Mouse (Mus musculus) C2C12 (cell line): ENCODE measurements around the gene Gxylt2. TPM values are rescaled to one million over a fixed set of nuclear protein-coding genes. Genes with fewer than 3 reads are reported as not detected.

ENCODE experiments used
- H3K27me3 ChIP-seq: one replicate; pipeline ENCODE4 v1.6.1; 2011; ENCODE audit not compliant: control insufficient read depth, insufficient read depth, insufficient read length
- H3K36me3 ChIP-seq: one replicate; pipeline ENCODE4 v1.6.1; 2011; ENCODE audit not compliant: control insufficient read depth, insufficient read depth
- H3K4me3 ChIP-seq: one replicate; pipeline ENCODE4 v1.5.1; 2011; ENCODE audit warnings: mild to moderate bottlenecking, control low read depth; ENCODE audit not compliant: poor library complexity, insufficient read depth, severe bottlenecking
- H3K79me2 ChIP-seq: one replicate; pipeline ENCODE4 v1.6.1; 2011; ENCODE audit not compliant: control insufficient read depth, insufficient read depth
- H3K79me3 ChIP-seq: one replicate; pipeline ENCODE4 v1.6.1; 2011; ENCODE audit warnings: low read depth, control low read depth
- H3ac ChIP-seq: one replicate; pipeline ENCODE3; 2011; ENCODE audit warnings: low read depth; ENCODE audit not compliant: control insufficient read depth, insufficient read length
- CEBPB ChIP-seq: IDR thresholded peaks from one replicate; pipeline ENCODE4 v1.6.1; 2011; ENCODE audit warnings: low read depth, mild to moderate bottlenecking, control low read depth, moderate library complexity
- CTCF ChIP-seq: IDR thresholded peaks from one replicate; pipeline ENCODE4 v1.5.1; 2011; ENCODE audit not compliant: control insufficient read depth, insufficient read depth, insufficient read length
- FOSL1 ChIP-seq: IDR thresholded peaks from one replicate; pipeline ENCODE4 v1.8.0; 2011; ENCODE audit warnings: mild to moderate bottlenecking, low read length; ENCODE audit not compliant: poor library complexity, insufficient read depth, severe bottlenecking
- MAX ChIP-seq: IDR thresholded peaks from one replicate; pipeline ENCODE4 v1.6.1; 2011; ENCODE audit warnings: mild to moderate bottlenecking, control low read depth
- MYOD1 ChIP-seq: IDR thresholded peaks from one replicate; pipeline ENCODE4 v1.6.1; 2011; ENCODE audit warnings: low read depth; ENCODE audit not compliant: control insufficient read depth, insufficient read length
- MYOG ChIP-seq: IDR thresholded peaks from one replicate; pipeline ENCODE4 v1.6.1; 2011; ENCODE audit not compliant: control insufficient read depth, insufficient read length; ENCODE audit errors: extremely low read depth
- USF1 ChIP-seq: IDR thresholded peaks from one replicate; pipeline ENCODE4 v1.6.1; 2011; ENCODE audit warnings: low read depth, mild to moderate bottlenecking, control low read depth, moderate library complexity
- polyA plus RNA-seq: library from polyadenylated mRNA; unstranded; fragments of >200 nt; fragmentation: generic; extraction: Trizol; gene quantifications from one replicate; pipeline ENCODE4 v1.2.1, GENCODE M21; 2012; ENCODE audit warnings: missing spikeins

Gxylt2 gene
- polyA plus RNA-seq, 1 experiment: 3.5 TPM

- no peaks in the 10 kb centered on the region for H3K27me3 ChIP-seq
- no peak for TF ChIP-seq CTCF
- peak; percentile 81 for TF ChIP-seq MYOD1
- TF ChIP-seq MAX: peak; percentile 98
- peak; percentile 99 for TF ChIP-seq FOSL1
- TF ChIP-seq MYOG: no peak
- peak; percentile 67 for TF ChIP-seq USF1
- TF ChIP-seq CEBPB: peak; percentile 100
These were observed 96.0 kb downstream of the Gxylt2 start for GRCm38 (mm10) chr6:100800497-100800955.

GRCm38 (mm10) chr6:100802381-100803083, 98.0 kb downstream of the Gxylt2 start:
- H3K79me3 ChIP-seq: no peaks in the 10 kb centered on the region
- no peak for TF ChIP-seq MYOG
- TF ChIP-seq CTCF: no peak
- no peak for TF ChIP-seq MYOD1
- TF ChIP-seq USF1: no peak
- no peak for TF ChIP-seq FOSL1
- no peak for TF ChIP-seq CEBPB
- no peak for TF ChIP-seq MAX
- no peaks in the 10 kb centered on the region for H3K27me3 ChIP-seq
- no peak overlapping the region for H3ac ChIP-seq
- no peak overlapping the region for H3K4me3 ChIP-seq
- peaks cover 36% of the 10 kb centered on the region for H3K36me3 ChIP-seq
- H3K79me2 ChIP-seq: no peaks in the 10 kb centered on the region

More at GRCm38 (mm10) chr6:100800497-100800955, 96.0 kb downstream of the Gxylt2 start:
- Histone ChIP-seq H3K79me2 (no peaks in the 10 kb centered on the region), H3K36me3 (peaks cover 42% of the 10 kb centered on the region), H3K4me3 (no peak overlapping the region), H3ac (peak overlapping the region; percentile 25), H3K79me3 (no peaks in the 10 kb centered on the region)

GRCm38 (mm10) chr6:100803250-100803649, 98.7 kb downstream of the Gxylt2 start:
- no peak overlapping the region for H3K4me3 ChIP-seq
- TF ChIP-seq MAX (no peak), MYOG (no peak), CEBPB (no peak), USF1 (no peak), MYOD1 (no peak), CTCF (no peak), FOSL1 (no peak)
- H3K36me3 ChIP-seq: peaks cover 32% of the 10 kb centered on the region
- H3K79me3 ChIP-seq: no peaks in the 10 kb centered on the region
- H3ac ChIP-seq: no peak overlapping the region
- H3K79me2 ChIP-seq: no peaks in the 10 kb centered on the region
- no peaks in the 10 kb centered on the region for H3K27me3 ChIP-seq

- H3K36me3 ChIP-seq: peaks cover 25% of the 10 kb centered on the region
- no peak for TF ChIP-seq MYOD1
- TF ChIP-seq USF1: no peak
- TF ChIP-seq CEBPB: no peak
- TF ChIP-seq FOSL1: no peak
- no peak for TF ChIP-seq CTCF
- TF ChIP-seq MAX: no peak
- no peaks in the 10 kb centered on the region for H3K79me2 ChIP-seq
- no peak overlapping the region for H3ac ChIP-seq
- H3K79me3 ChIP-seq: no peaks in the 10 kb centered on the region
- H3K27me3 ChIP-seq: no peaks in the 10 kb centered on the region
- no peak overlapping the region for H3K4me3 ChIP-seq
These were observed 102.7 kb downstream of the Gxylt2 start for GRCm38 (mm10) chr6:100807187-100807586.

DNA sequence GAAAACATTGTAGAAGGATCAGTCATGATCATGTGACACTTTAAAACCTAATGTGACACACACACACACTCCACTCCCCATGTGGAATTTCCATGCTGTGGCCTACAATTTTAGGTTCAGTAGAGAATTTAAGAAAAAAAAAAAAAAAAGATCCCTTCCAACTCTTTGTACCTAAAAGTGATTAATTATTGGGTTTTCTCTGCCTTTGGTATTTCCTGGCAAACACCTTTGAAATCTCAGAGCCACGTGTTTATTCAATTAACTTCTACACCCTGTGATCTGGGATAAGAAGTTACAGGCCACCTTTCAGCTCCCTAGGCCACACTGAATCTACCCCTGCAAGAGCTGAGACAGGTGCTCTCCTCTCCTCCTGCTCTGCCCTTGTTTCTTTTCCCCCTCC, 103.2 kb downstream of the Gxylt2 start:
- Histone ChIP-seq H3K36me3 (peaks cover 23% of the 10 kb centered on the region), H3K4me3 (no peak overlapping the region), H3ac (no peak overlapping the region), H3K79me2 (no peaks in the 10 kb centered on the region), H3K79me3 (no peaks in the 10 kb centered on the region), H3K27me3 (no peaks in the 10 kb centered on the region)
- TF ChIP-seq MAX: no peak
- no peak for TF ChIP-seq CTCF
- no peak for TF ChIP-seq MYOG
- TF ChIP-seq FOSL1: no peak
- no peak for TF ChIP-seq MYOD1
- no peak for TF ChIP-seq USF1
- TF ChIP-seq CEBPB: no peak
